Mouse (Mus musculus) midbrain, embryonic 13.5 days (tissue): ENCODE measurements around the gene Ip6k2. TPM values are rescaled to one million over a fixed set of nuclear protein-coding genes. Genes with fewer than 3 reads are reported as not detected.

Source experiments
- ATAC-seq: fragments of 200-750 bp; cut with Nextera tagmentation; 2 replicates; pipeline ENCODE4 v1.8.0; 2017; ENCODE audit warnings: mild to moderate bottlenecking, moderate TSS enrichment, moderate library complexity
- H3K27ac ChIP-seq: fragments of 300-500 bp; sonication (generic); 2 replicates; pipeline ENCODE4 v1.5.1; 2015; ENCODE audit warnings: inconsistent platforms, mild to moderate bottlenecking, moderate library complexity
- H3K27me3 ChIP-seq: fragments of 300-500 bp; sonication (generic); 2 replicates; pipeline ENCODE4 v1.6.1; 2015; ENCODE audit warnings: mild to moderate bottlenecking, inconsistent platforms
- H3K36me3 ChIP-seq: fragments of 300-500 bp; sonication (generic); 2 replicates; pipeline ENCODE4 v1.6.1; 2015; ENCODE audit warnings: mild to moderate bottlenecking, inconsistent platforms
- H3K4me1 ChIP-seq: fragments of 300-500 bp; sonication (generic); replicated peaks from 2 replicates; pipeline ENCODE4 v1.6.1; 2015; ENCODE audit warnings: inconsistent platforms
- H3K4me2 ChIP-seq: fragments of 300-500 bp; sonication (generic); replicated peaks from 2 replicates; pipeline ENCODE4 v1.6.1; 2015; ENCODE audit warnings: moderate library complexity, mild to moderate bottlenecking, inconsistent platforms
- H3K4me3 ChIP-seq: fragments of 300-500 bp; sonication (generic); replicated peaks from 2 replicates; pipeline ENCODE4 v1.5.1; 2015; ENCODE audit warnings: mild to moderate bottlenecking, inconsistent platforms
- H3K9ac ChIP-seq: fragments of 300-500 bp; sonication (generic); replicated peaks from 2 replicates; pipeline ENCODE4 v1.6.1; 2015; ENCODE audit warnings: mild to moderate bottlenecking, inconsistent platforms
- H3K9me3 ChIP-seq: fragments of 300-500 bp; sonication (generic); 2 replicates; pipeline ENCODE4 v1.6.1; 2016; ENCODE audit warnings: mild to moderate bottlenecking, inconsistent platforms
- WGBS: fragments of 180-500 bp; shearing (Covaris S2); methylation state at CpG from one replicate; pipeline ENCODE4 v1.1.7; 2015; 5-methylcytosine and 5-hydroxymethylcytosine counted together
- polyA plus RNA-seq: library from polyadenylated mRNA; unstranded; fragments of >200 nt; fragmentation: Nextera tagmentation; extraction: Ambion mirVana; gene quantifications from 2 replicates; pipeline ENCODE4 v1.2.1, GENCODE M21; 2015

Gene Ip6k2
- polyA plus RNA-seq, 1 experiment from 2014 or later, result 217 TPM

DNA sequence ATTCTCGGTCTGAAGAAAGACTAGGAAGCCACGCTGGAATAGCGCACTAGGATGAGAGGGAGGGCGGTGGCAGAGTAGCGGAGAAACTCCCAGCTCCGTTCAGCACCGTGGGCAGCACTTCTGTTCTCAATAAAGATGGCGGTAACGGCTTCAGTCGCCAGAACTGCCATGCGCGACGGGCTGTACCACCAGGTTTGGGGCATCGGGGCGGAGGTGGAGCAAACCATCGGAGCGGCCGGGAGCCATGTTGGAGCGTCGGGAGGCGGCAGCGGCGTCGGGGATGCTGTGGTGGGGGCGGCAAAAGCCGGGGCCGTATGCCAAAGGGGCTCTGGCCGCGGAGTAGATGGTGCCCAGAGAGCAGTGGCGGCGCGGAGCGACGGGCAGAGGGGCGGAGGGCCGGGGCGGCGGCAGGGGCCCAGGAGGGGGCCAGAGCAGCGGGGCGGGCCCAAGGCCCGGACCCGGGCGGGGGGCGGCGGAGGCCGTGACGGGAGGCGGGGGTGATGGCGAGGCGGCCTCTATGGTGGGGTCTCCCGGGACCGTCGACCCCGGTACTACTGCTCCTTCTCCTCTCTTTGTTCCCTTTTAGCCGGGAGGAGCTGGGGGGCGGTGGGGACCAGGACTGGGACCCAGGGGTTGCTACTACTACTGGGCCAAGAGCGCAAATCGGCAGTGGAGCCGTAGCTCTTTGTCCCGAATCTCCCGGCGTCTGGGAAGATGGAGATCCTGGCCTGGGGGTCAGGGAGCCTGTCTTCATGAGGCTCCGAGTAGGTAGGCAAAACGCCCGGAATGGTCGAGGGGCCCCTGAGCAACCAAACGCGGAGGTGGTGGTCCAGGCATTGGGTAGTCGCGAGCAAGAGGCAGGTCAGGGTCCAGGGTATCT is 42.5 kb downstream of the Ip6k2 start, which contains the start of gene Celsr3:
TSS of gene Celsr3 (plus strand) at position 501 of the 880 bp plus-strand sequence.
- H3K4me3 ChIP-seq, result peak within 1 kb of the TSS; percentile 81
- ATAC-seq, result peak; percentile 61
- H3K9me3 ChIP-seq, result no peaks in the 10 kb centered on the region
- H3K4me2 ChIP-seq, result peak within 1 kb of the TSS; percentile 90
- peaks cover 37% of the 10 kb centered on the region for H3K36me3 ChIP-seq
- under 1% methylated on average over 52 of the region's 70 CpGs for WGBS
- H3K27ac ChIP-seq, result peak within 1 kb of the TSS; percentile 90
- H3K4me1 ChIP-seq, result peaks cover 62% of the 10 kb centered on the region
- peaks cover 61% of the 10 kb centered on the region for H3K27me3 ChIP-seq
- peak within 1 kb of the TSS; percentile 90 for H3K9ac ChIP-seq

- H3K27ac ChIP-seq, result peak overlapping the region; percentile 90
- peak; percentile 5; the same call in 1 of the 2 replicates for ATAC-seq
- H3K4me3 ChIP-seq, result peak overlapping the region; percentile 81
- H3K36me3 ChIP-seq, result peaks cover 45% of the 10 kb centered on the region
- peaks cover 70% of the 10 kb centered on the region for H3K4me1 ChIP-seq
- peaks cover 67% of the 10 kb centered on the region for H3K27me3 ChIP-seq
- no peaks in the 10 kb centered on the region for H3K9me3 ChIP-seq
- H3K4me2 ChIP-seq, result peak overlapping the region; percentile 90
- H3K9ac ChIP-seq, result peak overlapping the region; percentile 90
- 1% methylated on average over 39 of the region's 39 CpGs for WGBS
Measured at GRCm38 (mm10) chr9:108826700-108827340, 43.2 kb downstream of the Ip6k2 start.

DNA sequence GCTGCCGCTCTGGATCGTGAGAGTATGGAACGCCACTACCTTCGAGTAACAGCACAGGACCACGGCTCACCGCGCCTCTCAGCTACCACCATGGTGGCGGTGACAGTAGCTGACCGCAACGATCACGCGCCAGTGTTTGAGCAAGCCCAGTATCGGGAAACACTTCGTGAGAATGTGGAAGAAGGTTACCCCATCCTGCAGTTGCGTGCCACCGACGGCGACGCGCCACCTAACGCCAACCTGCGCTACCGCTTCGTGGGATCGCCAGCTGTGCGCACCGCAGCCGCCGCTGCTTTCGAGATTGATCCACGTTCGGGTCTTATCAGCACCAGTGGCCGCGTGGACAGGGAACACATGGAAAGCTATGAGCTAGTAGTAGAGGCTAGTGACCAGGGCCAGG is 43.9 kb downstream of the Ip6k2 start:
- Histone ChIP-seq H3K4me3 (peak overlapping the region; percentile 81), H3K27me3 (peaks cover 66% of the 10 kb centered on the region), H3K4me1 (peaks cover 76% of the 10 kb centered on the region), H3K27ac (0 out of 2 replicates have a peak overlapping the region, but pooled peaks have one; percentile 90), H3K4me2 (peak overlapping the region; percentile 90), H3K36me3 (peaks cover 51% of the 10 kb centered on the region), H3K9ac (peak overlapping the region; percentile 90), H3K9me3 (no peaks in the 10 kb centered on the region)
- 17% methylated on average over 34 of the region's 34 CpGs for WGBS
- no peak for ATAC-seq

DNA sequence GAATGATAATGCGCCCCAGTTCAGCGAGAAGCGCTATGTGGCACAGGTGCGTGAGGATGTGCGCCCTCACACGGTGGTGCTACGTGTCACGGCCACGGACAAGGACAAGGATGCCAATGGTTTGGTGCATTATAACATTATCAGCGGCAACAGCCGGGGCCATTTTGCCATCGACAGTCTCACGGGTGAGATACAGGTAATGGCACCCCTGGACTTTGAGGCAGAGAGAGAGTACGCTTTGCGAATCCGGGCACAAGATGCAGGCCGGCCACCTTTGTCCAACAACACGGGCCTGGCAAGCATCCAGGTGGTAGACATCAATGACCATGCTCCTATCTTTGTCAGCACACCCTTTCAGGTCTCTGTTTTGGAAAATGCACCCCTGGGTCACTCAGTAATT is 44.3 kb downstream of the Ip6k2 start:
- Histone ChIP-seq H3K9me3 (no peaks in the 10 kb centered on the region), H3K27me3 (peaks cover 68% of the 10 kb centered on the region), H3K4me3 (peak overlapping the region; percentile 81), H3K27ac (no peak overlapping the region), H3K4me1 (peaks cover 80% of the 10 kb centered on the region), H3K9ac (peak overlapping the region; percentile 90), H3K4me2 (peak overlapping the region; percentile 90), H3K36me3 (peaks cover 56% of the 10 kb centered on the region)
- ATAC-seq, result no peak
- WGBS, result 68% methylated on average over 18 of the region's 18 CpGs

GRCm38 (mm10) chr9:108831637-108832036 is 48.0 kb downstream of the Ip6k2 start:
- Histone ChIP-seq H3K4me3 (peak overlapping the region; percentile 40), H3K27ac (no peak overlapping the region), H3K4me1 (peaks cover 60% of the 10 kb centered on the region), H3K27me3 (peaks cover 61% of the 10 kb centered on the region), H3K4me2 (peak overlapping the region; percentile 59), H3K9ac (peak overlapping the region; percentile 54), H3K9me3 (no peaks in the 10 kb centered on the region), H3K36me3 (peaks cover 93% of the 10 kb centered on the region)
- 8% methylated on average over 23 of the region's 23 CpGs for WGBS
- peak; percentile 1; the same call in 1 of the 2 replicates for ATAC-seq

- Histone ChIP-seq H3K4me2 (peak overlapping the region; percentile 59), H3K27me3 (peaks cover 57% of the 10 kb centered on the region), H3K27ac (no peak overlapping the region), H3K9me3 (no peaks in the 10 kb centered on the region), H3K4me1 (peaks cover 51% of the 10 kb centered on the region), H3K36me3 (peaks cover 99% of the 10 kb centered on the region), H3K4me3 (peak overlapping the region; percentile 40), H3K9ac (peak overlapping the region; percentile 54)
- 5% methylated on average over 46 of the region's 46 CpGs for whole genome bisulfite sequencing
- ATAC-seq, result peak; percentile 91
Measured at GRCm38 (mm10) chr9:108832390-108833108, 49.0 kb downstream of the Ip6k2 start.

GRCm38 (mm10) chr9:108842989-108843388 is 59.4 kb downstream of the Ip6k2 start:
- Histone ChIP-seq H3K36me3 (peaks cover 99% of the 10 kb centered on the region), H3K4me1 (no peaks in the 10 kb centered on the region), H3K27me3 (peaks cover 3% of the 10 kb centered on the region; the same call in 1 of the 2 replicates), H3K27ac (no peak overlapping the region), H3K9ac (no peak overlapping the region), H3K4me3 (no peak overlapping the region), H3K4me2 (no peak overlapping the region), H3K9me3 (no peaks in the 10 kb centered on the region)
- WGBS, result 17% methylated on average over 14 of the region's 14 CpGs
- ATAC-seq, result no peak

- no peaks in the 10 kb centered on the region for H3K4me1 ChIP-seq
- H3K36me3 ChIP-seq, result peaks cover 98% of the 10 kb centered on the region
- H3K27me3 ChIP-seq, result peaks cover 3% of the 10 kb centered on the region; the same call in 1 of the 2 replicates
- no peak for ATAC-seq
- H3K9me3 ChIP-seq, result no peaks in the 10 kb centered on the region
- 79% methylated on average over 5 of the region's 5 CpGs for WGBS
- no peak overlapping the region for H3K4me2 ChIP-seq
- H3K9ac ChIP-seq, result no peak overlapping the region
- H3K27ac ChIP-seq, result no peak overlapping the region
- no peak overlapping the region for H3K4me3 ChIP-seq
Measured at GRCm38 (mm10) chr9:108845390-108845789, 61.8 kb downstream of the Ip6k2 start.

GRCm38 (mm10) chr9:108847374-108847773 is 63.8 kb downstream of the Ip6k2 start:
- Histone ChIP-seq H3K27ac (no peak overlapping the region), H3K4me3 (no peak overlapping the region), H3K4me2 (no peak overlapping the region), H3K9ac (no peak overlapping the region), H3K4me1 (no peaks in the 10 kb centered on the region), H3K27me3 (no peaks in the 10 kb centered on the region), H3K36me3 (peaks cover 92% of the 10 kb centered on the region), H3K9me3 (no peaks in the 10 kb centered on the region)
- WGBS, result 92% methylated on average over 4 of the region's 4 CpGs
- ATAC-seq, result no peak

DNA sequence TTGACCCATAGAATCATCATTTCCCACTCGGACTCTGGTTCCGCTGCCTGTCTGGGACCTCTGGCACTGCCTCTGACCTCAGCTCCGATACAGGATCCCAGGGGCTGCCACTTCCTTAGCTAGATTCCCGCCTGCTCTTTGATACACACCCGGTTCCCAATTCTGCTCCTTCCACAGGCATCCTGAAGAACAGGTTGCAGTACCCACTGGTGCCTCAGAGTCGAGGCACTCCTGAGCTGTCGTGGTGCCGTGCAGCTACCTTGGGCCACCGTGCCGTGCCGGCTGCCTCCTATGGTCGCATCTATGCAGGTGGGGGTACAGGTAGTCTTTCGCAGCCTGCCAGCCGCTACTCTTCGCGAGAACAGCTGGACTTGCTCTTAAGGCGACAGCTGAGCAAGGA is 64.8 kb downstream of the Ip6k2 start:
- H3K9ac ChIP-seq, result no peak overlapping the region
- peaks cover 2% of the 10 kb centered on the region for H3K4me1 ChIP-seq
- H3K4me3 ChIP-seq, result no peak overlapping the region
- H3K4me2 ChIP-seq, result no peak overlapping the region
- H3K27me3 ChIP-seq, result no peaks in the 10 kb centered on the region
- H3K9me3 ChIP-seq, result no peaks in the 10 kb centered on the region
- H3K27ac ChIP-seq, result no peak overlapping the region
- 86% methylated on average over 17 of the region's 17 CpGs for WGBS
- no peak for ATAC-seq
- peaks cover 88% of the 10 kb centered on the region for H3K36me3 ChIP-seq

DNA sequence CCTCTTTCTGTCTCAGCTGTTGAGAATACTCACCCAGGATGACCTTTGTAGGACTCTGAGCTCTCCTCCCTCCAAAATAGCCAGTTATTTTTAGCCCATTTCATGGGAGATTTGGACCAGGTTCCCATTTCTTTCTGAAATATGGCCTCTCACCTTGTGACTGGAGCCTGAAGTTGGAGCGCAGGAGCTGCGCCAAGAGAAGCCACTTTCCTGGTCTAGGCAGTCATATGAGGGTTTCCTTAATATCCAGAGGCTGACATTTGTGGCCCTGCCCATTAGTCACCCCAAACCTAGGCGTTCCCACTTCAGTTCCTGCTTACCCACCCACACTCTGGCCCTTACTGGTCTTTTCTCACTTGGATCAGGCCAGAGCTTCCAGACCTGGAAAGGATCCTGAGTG is 69.4 kb downstream of the Ip6k2 start, which contains the start of gene Slc26a6:
TSS of gene Slc26a6 (plus strand) at position 308 of the 400 bp plus-strand sequence.
- Histone ChIP-seq H3K9me3 (no peaks in the 10 kb centered on the region), H3K4me1 (peaks cover 13% of the 10 kb centered on the region), H3K36me3 (peaks cover 65% of the 10 kb centered on the region), H3K4me2 (peak within 1 kb of the TSS; percentile 89), H3K9ac (peak within 1 kb of the TSS; percentile 80), H3K27me3 (no peaks in the 10 kb centered on the region), H3K27ac (peak within 1 kb of the TSS; percentile 79), H3K4me3 (peak within 1 kb of the TSS; percentile 71)
- ATAC-seq, result no peak
- 88% methylated on average over 3 of the region's 3 CpGs for WGBS
